Mouse (Mus musculus) olfactory bulb, adult 2 months (tissue): Measurements from ENCODE around the gene Six5.

Experiments
- CTCF ChIP-seq: fragments of 200-500 bp; IDR thresholded peaks from 2 replicates; pipeline ENCODE4 v1.5.1; 2012; ENCODE audit warnings: low read depth, mild to moderate bottlenecking, low read length, moderate library complexity; ENCODE audit not compliant: insufficient read depth
- POLR2A ChIP-seq: fragments of 200-500 bp; IDR thresholded peaks from 2 replicates; pipeline ENCODE4 v1.6.1; 2012; ENCODE audit warnings: mild to moderate bottlenecking, low read depth, low read length, moderate library complexity; ENCODE audit not compliant: insufficient read depth

GRCm38 (mm10) chr7:19147497-19148045 is 53.2 kb downstream of the Six5 start:
- TF ChIP-seq CTCF (no peak), POLR2A (no peak)
